Mouse (Mus musculus): ENCODE results near the gene Sys1. TPM values are rescaled to one million over a fixed set of nuclear protein-coding genes. Genes with fewer than 3 reads are reported as not detected.

Sys1 gene
- polyA plus RNA-seq, 1 experiment from 2014 or later = 90.5 TPM

DNA sequence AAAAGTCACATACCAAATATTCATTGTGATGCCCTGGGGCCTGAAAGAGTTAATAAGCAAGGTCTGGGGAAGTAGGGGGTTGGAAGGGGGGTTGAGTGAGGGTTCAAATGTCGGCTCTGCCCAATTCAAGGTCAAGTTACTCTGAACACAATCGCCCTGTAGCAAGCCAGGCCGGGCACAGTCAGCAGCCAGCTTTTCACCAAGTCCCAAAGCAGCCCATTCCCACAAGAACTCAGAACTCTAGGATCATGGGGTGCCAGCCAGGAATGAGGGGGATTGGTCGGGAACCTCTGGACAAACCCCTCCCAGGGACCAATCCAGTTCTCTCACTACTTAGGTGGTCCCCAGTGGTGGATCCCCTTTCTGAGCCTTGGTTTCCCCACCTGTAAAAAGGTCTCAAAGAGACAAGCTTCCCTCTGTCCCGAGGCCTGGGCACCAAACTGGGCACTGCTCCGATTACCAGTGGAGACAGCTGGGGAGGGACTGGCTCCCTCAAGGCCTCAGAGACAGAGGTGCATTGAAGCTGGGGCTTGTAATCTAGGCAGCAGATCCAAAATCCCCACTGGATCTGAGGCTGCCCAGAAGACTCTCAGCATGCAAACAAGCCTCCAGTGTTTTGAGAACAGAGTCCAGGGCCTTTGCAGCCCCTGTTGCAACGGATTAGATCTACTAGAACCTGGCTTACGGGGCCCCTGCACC is 20.4 kb upstream of the Sys1 start:
- ATAC-seq (replicated peaks) = no peak
- H3K36me3 ChIP-seq (replicated peaks) = no peaks in the 10 kb centered on the region
- peaks cover 5% of the 10 kb centered on the region; the same call in 1 of the 2 replicates for H3K27me3 ChIP-seq (replicated peaks)
- no peak overlapping the region for H3K4me2 ChIP-seq
- no peaks in the 10 kb centered on the region for H3K4me1 ChIP-seq
- 17% methylated on average over 8 of the region's 8 CpGs for WGBS
- no peak overlapping the region for H3K4me3 ChIP-seq
- no peak overlapping the region for H3K27ac ChIP-seq
- no peaks in the 10 kb centered on the region for H3K9me3 ChIP-seq
- no peak overlapping the region for H3K9ac ChIP-seq

DNA sequence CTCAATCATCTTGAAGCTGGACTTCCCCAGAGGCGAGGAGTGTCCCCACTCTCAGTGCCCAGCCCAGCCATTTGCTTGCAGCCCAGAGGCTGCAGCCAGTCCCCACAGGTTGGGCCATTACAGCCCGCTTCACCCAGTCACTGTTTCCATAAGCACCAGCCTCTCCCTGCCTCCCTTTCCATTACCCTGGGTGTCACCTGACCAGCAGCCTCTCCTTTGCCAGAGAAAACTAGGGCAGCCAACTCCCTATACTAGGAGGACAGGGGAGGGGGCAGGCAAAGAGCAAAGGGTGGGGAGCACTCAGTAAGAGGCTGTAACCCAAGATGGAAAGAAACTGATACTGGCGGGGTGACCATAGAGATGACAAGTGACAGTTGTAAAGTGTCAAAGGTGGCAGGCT is 19.8 kb upstream of the Sys1 start:
- WGBS = 56% methylated on average over 3 of the region's 3 CpGs

DNA sequence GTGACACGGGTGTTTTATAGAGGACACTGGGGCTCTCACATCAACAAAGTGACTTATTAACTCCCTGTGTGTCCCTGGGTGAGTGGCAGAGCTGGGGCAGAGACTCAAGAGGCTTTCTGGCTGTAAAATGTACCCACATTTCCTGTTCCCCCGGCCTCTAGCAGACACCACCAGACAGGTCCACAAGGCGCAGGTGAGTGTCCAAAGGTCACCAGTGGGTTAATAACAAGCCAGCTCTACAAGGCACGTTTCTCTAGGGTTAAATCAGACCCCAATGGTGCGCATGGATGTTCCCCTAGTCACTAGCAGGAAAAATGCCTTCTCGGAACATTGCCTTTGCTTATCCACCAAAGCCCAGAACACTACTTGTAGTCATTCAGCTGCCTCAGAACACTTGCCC is 19.1 kb upstream of the Sys1 start:
- Histone ChIP-seq H3K4me1 (peaks cover 8% of the 10 kb centered on the region), H3K9me3 (no peaks in the 10 kb centered on the region), H3K27ac (no peak overlapping the region), H3K4me2 (no peak overlapping the region), H3K36me3 (replicated peaks) (no peaks in the 10 kb centered on the region), H3K27me3 (replicated peaks) (peaks cover 14% of the 10 kb centered on the region; the same call in 1 of the 2 replicates), H3K4me3 (no peak overlapping the region), H3K9ac (no peak overlapping the region)
- no peak for ATAC-seq (replicated peaks)
- 84% methylated on average over 6 of the region's 6 CpGs for WGBS

More for the DNA sequence above, 19.8 kb upstream of the Sys1 start:
- H3K27me3 ChIP-seq (replicated peaks) = peaks cover 7% of the 10 kb centered on the region; the same call in 1 of the 2 replicates
- ATAC-seq (replicated peaks) = no peak
- H3K4me2 ChIP-seq = no peak overlapping the region
- H3K9ac ChIP-seq = no peak overlapping the region
- no peaks in the 10 kb centered on the region for H3K9me3 ChIP-seq
- H3K4me1 ChIP-seq = peaks cover under 1% of the 10 kb centered on the region; the same call in 1 of the 2 replicates
- no peak overlapping the region for H3K4me3 ChIP-seq
- H3K36me3 ChIP-seq (replicated peaks) = no peaks in the 10 kb centered on the region
- no peak overlapping the region for H3K27ac ChIP-seq

DNA sequence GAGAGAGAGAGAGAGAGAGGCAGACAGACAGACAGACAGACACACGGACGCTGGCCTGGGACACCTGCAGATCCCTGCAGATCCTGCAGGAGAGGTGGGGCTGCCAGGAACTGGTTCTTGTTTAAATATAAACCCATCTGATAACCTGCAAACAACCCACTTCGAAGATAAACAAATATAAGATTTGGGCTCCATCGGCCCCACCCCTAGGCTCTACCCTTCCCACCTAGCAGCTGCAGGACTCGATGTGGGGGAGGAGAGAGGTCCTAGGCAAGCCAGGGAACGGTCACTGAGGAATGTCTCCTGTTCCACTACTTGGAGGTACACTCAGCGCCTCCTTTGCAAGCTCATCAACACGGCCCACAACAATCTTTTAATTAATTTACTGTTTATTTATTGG is 18.5 kb upstream of the Sys1 start:
- Histone ChIP-seq H3K9ac (no peak overlapping the region), H3K4me2 (no peak overlapping the region), H3K4me1 (peaks cover 13% of the 10 kb centered on the region), H3K36me3 (replicated peaks) (no peaks in the 10 kb centered on the region), H3K9me3 (no peaks in the 10 kb centered on the region), H3K27me3 (replicated peaks) (peaks cover 14% of the 10 kb centered on the region; the same call in 1 of the 2 replicates), H3K27ac (no peak overlapping the region), H3K4me3 (no peak overlapping the region)
- ATAC-seq (replicated peaks) = no peak
- WGBS = 79% methylated on average over 8 of the region's 8 CpGs

DNA sequence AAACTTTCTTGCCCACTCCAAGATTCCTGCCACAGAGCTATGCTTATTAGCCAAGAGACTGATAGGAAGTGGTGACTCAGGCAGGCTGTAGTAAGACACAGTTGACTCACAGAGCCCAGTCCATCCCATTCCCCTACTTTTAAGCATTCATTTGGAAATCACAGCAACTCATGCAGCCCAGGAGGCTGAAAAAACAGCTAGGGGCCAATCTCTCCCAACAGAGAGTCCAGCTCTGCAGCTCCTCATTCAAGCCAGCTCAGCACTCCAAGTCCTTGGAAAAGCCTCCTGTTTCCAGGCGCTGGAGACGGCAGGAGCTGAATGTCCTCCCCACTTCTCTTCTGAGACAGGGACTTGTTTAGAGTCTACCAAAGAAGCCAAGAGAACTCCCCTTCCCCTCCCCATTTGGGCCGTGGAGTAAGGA is 17.8 kb upstream of the Sys1 start:
- ATAC-seq (replicated peaks) = no peak
- WGBS = 62% methylated on average over 3 of the region's 3 CpGs

DNA sequence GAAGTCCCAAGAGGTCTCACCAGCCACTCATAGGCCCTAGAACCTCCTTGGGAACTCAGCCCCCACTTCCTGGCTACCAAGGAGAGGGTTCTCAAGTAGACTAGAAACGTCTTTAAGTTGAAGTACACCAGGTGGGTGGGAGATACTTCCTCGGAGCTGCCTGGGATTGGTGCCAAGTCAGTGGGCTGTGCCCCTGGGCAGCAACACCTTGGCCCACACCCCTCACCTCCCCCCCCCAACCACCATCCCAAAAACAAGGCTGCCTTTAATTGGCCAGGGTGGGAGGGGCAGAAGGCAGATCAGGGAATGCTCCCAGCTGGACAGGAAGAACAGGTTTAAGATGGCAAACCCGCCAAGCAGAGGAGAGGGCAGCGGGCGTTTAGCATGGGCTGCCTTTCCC is 16.4 kb upstream of the Sys1 start:
- 80% methylated on average over 5 of the region's 5 CpGs for WGBS
- Histone ChIP-seq H3K27me3 (replicated peaks) (peaks cover 14% of the 10 kb centered on the region; the same call in 1 of the 2 replicates), H3K9me3 (no peaks in the 10 kb centered on the region), H3K4me2 (no peak overlapping the region), H3K4me3 (no peak overlapping the region), H3K27ac (no peak overlapping the region), H3K36me3 (replicated peaks) (no peaks in the 10 kb centered on the region), H3K4me1 (peaks cover 20% of the 10 kb centered on the region), H3K9ac (no peak overlapping the region)
- no peak for ATAC-seq (replicated peaks)

More for the DNA sequence above, 17.8 kb upstream of the Sys1 start:
- Histone ChIP-seq H3K27me3 (replicated peaks) (peaks cover 14% of the 10 kb centered on the region; the same call in 1 of the 2 replicates), H3K27ac (no peak overlapping the region), H3K36me3 (replicated peaks) (no peaks in the 10 kb centered on the region), H3K4me2 (no peak overlapping the region), H3K9ac (no peak overlapping the region), H3K4me3 (no peak overlapping the region), H3K4me1 (peaks cover 20% of the 10 kb centered on the region), H3K9me3 (no peaks in the 10 kb centered on the region)

DNA sequence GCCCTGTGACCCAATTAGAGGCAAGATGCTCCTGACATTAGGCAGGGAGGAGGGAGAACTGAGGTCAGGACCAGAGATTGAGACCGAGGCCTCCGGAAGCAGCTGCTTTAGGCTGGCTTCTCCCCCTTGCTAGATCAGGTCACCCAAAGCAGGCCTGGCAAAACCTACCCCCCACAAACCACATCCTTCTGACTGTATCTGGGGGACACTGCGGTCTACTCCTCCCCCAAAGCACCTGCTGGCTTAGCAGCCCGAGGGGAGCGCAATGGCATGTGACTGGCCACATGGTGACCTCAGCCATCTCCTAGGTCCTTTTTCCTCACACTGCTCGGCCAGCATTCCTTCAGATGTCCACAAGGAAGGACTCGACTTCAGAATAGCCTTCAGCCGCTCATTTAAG is 15.6 kb upstream of the Sys1 start:
- ATAC-seq (replicated peaks) = no peak
- H3K4me1 ChIP-seq = peaks cover 20% of the 10 kb centered on the region
- H3K27me3 ChIP-seq (replicated peaks) = peaks cover 14% of the 10 kb centered on the region; the same call in 1 of the 2 replicates
- H3K9me3 ChIP-seq = no peaks in the 10 kb centered on the region
- no peaks in the 10 kb centered on the region for H3K36me3 ChIP-seq (replicated peaks)
- WGBS = 44% methylated on average over 8 of the region's 8 CpGs
- no peak overlapping the region for H3K4me2 ChIP-seq
- H3K4me3 ChIP-seq = no peak overlapping the region
- no peak overlapping the region for H3K9ac ChIP-seq
- no peak overlapping the region for H3K27ac ChIP-seq

DNA sequence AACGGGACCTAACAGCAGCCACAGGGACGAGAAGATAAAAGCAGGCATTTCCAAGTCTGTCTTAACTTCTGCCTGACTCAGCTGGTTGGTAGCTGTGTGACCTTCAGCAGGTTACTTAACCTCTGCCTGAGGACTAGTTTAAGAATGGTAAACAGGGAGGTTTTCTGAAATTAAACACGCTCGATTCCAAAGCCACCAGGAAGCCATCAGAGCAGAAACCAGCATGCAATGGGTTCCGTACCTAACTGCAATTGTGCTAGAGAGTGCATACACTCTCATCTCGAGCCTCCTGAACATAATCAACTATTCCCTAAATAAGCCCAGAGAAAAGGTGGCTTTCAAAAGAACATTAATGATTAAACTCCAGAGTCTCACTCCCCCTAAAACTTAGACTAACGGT is 15.0 kb upstream of the Sys1 start:
- WGBS = 36% methylated on average over 7 of the region's 7 CpGs
- 0 out of 2 replicates have a peak overlapping the region, but pooled peaks have one; percentile 57 for H3K4me3 ChIP-seq

DNA sequence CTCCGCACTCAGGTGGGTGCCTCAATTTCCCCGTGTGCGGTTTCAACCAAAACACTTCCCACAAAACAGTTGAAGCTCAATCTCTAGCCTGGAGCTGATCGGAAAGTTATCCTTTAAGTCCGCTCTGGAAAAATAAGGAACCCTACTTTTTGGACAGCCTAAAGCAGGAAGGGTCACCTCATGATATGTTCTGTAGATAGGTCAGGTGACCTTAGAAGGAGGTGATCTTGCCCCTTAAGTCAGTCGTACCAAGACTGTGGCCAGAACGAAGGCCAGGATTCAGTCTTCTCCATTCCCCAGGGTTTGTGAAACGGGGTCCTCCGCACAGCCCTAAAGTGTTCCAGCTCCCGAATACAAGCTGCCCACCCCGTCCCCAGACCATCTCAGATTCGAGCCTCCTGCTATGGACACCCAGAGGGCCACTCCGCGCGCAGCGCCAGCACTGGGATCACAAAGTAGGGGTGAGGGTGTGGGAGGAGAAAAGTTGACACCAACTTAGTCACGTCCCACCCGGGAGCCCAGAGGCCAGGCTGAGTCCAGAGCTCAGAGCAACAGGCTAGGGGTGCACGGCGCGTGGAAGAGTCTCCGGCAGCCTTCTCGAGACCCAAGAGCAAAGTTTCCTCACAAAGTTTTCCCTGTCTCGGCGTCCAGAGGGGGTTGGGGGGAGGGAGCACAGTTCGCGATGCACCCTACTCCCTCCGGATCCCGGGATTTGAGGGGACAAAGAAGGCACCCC is 14.3 kb upstream of the Sys1 start:
- 3% methylated on average over 29 of the region's 29 CpGs for WGBS
- H3K27me3 ChIP-seq (replicated peaks) = peaks cover 14% of the 10 kb centered on the region; the same call in 1 of the 2 replicates
- peaks cover 20% of the 10 kb centered on the region for H3K4me1 ChIP-seq
- peak overlapping the region; percentile 98 for H3K4me2 ChIP-seq
- no peaks in the 10 kb centered on the region for H3K36me3 ChIP-seq (replicated peaks)
- H3K9me3 ChIP-seq = no peaks in the 10 kb centered on the region
- peak overlapping the region; percentile 57 for H3K4me3 ChIP-seq
- peak overlapping the region; percentile 55 for H3K9ac ChIP-seq
- no peak overlapping the region for H3K27ac ChIP-seq
- peak; percentile 20; the same call in 1 of the 2 replicates for ATAC-seq (replicated peaks)

More for the DNA sequence above, 15.0 kb upstream of the Sys1 start:
- H3K27me3 ChIP-seq (replicated peaks) = peaks cover 14% of the 10 kb centered on the region; the same call in 1 of the 2 replicates
- H3K4me1 ChIP-seq = peaks cover 20% of the 10 kb centered on the region
- H3K9ac ChIP-seq = no peak overlapping the region
- H3K4me2 ChIP-seq = peak overlapping the region; percentile 98
- H3K9me3 ChIP-seq = no peaks in the 10 kb centered on the region
- H3K27ac ChIP-seq = no peak overlapping the region
- no peaks in the 10 kb centered on the region for H3K36me3 ChIP-seq (replicated peaks)
- ATAC-seq (replicated peaks) = no peak

DNA sequence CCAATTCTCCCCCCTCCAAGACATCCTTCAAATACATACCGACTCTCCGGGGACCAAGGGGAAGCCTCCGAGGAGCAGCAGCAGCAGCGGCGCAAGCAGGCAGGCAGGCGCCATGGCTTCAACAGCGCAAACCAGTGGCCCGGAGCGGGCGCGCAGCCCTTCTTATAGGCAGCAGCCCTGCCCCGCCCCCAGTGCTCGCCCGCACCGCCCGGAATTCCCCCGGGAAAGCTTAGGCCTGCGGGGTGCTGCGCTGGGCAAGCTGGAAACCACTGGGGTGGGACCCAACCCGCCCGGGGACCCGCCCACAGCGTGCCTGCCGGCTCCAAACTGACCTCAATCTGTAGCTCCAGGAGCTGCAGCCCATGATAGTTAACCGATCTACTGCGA is 13.7 kb upstream of the Sys1 start:
- under 1% methylated on average over 26 of the region's 26 CpGs for WGBS
- Histone ChIP-seq H3K9ac (peak overlapping the region; percentile 55), H3K27ac (no peak overlapping the region), H3K4me1 (peaks cover 20% of the 10 kb centered on the region), H3K36me3 (replicated peaks) (no peaks in the 10 kb centered on the region), H3K4me2 (peak overlapping the region; percentile 98), H3K27me3 (replicated peaks) (peaks cover 14% of the 10 kb centered on the region; the same call in 1 of the 2 replicates), H3K4me3 (peak overlapping the region; percentile 57), H3K9me3 (no peaks in the 10 kb centered on the region)
- ATAC-seq (replicated peaks) = peak; percentile 83

DNA sequence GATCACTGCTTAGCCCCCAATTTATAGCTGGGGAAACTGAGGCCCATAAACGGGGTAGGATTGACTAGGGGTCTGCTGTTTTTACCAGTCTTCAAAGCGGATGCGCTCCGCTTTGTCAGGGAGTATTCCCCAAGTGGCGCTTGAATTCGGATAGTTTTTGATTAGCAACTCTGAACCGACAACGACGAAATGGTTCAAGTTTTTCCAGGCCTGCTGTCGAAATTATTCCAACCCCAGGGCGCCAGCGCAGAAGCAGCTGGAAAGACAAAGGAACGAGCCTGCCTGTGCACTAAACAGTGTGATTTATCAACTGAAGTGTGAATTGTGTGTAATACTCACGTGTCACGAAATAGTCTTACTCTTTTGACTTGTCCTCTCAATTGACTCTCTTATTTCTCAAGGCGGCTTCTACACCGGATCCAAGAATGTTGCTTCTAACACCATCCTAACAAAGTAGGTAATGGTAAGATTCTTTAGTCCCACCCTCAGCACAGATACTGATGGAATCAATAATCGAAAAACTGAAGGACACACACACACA is 13.2 kb upstream of the Sys1 start, which contains the start of gene Sdc4:
Gene Sdc4 (minus strand): TSS at position 428 of the 541 bp plus-strand sequence.
- Histone ChIP-seq H3K9ac (peak within 1 kb of the TSS; percentile 55), H3K27me3 (replicated peaks) (peaks cover 14% of the 10 kb centered on the region; the same call in 1 of the 2 replicates), H3K4me2 (peak within 1 kb of the TSS; percentile 98), H3K27ac (no peak within 1 kb of the TSS), H3K4me1 (peaks cover 20% of the 10 kb centered on the region), H3K9me3 (no peaks in the 10 kb centered on the region), H3K36me3 (replicated peaks) (no peaks in the 10 kb centered on the region), H3K4me3 (peak within 1 kb of the TSS; percentile 57)
- ATAC-seq (replicated peaks) = peak; percentile 37; the same call in 1 of the 2 replicates
- 7% methylated on average over 18 of the region's 18 CpGs for WGBS

DNA sequence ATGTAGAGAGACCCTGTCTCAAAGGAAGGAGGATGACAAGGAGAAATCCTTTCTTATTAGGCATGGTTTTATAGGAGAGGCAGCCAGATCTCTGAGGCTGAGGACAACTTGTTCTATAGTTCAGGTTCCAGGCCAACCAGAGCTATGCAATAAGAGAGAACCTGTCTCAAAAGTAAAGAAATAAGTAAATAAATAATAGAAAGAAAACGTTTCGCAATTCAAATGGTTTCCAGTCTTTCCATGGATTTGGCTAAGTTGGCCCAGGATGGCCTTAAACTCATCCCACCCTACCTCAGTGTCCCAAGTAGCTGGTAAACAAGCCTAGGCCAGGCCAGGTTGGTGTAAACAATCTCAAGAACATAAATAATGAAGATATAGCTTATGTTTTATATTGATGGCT is 12.1 kb upstream of the Sys1 start:
- Histone ChIP-seq H3K4me2 (no peak overlapping the region), H3K27ac (no peak overlapping the region), H3K4me3 (no peak overlapping the region), H3K36me3 (replicated peaks) (no peaks in the 10 kb centered on the region), H3K9me3 (no peaks in the 10 kb centered on the region), H3K27me3 (replicated peaks) (peaks cover 14% of the 10 kb centered on the region; the same call in 1 of the 2 replicates), H3K9ac (no peak overlapping the region), H3K4me1 (peaks cover 20% of the 10 kb centered on the region)
- ATAC-seq (replicated peaks) = no peak
- WGBS = 88% methylated on average over 2 of the region's 2 CpGs

Measured in midbrain, embryonic 15.5 days (tissue).